Mouse (Mus musculus) gastrocnemius, adult 8-10 months (tissue): ENCODE results near the gene Slc44a3. TPM values are rescaled to one million over a fixed set of nuclear protein-coding genes. Genes with fewer than 3 reads are reported as not detected.
A peak's percentile ranks its signal among the peaks of the same experiment; 100 is the strongest.

ENCODE experiments used
- DNase-seq, 2 experiments: peaks; one replicate each; pipeline ENCODE4 v3.0.0; 2022; ENCODE audit warnings: low spot score in 2 of 2
- total RNA-seq, 4 experiments: library from RNA; stranded (reverse); gene quantifications; 2 replicates each; pipeline ENCODE4 v1.2.4; 2022

The Slc44a3 gene
- under 1 TPM in 1 of 4 experiments, not detected in 3; 0.34 TPM for total RNA-seq

DNA sequence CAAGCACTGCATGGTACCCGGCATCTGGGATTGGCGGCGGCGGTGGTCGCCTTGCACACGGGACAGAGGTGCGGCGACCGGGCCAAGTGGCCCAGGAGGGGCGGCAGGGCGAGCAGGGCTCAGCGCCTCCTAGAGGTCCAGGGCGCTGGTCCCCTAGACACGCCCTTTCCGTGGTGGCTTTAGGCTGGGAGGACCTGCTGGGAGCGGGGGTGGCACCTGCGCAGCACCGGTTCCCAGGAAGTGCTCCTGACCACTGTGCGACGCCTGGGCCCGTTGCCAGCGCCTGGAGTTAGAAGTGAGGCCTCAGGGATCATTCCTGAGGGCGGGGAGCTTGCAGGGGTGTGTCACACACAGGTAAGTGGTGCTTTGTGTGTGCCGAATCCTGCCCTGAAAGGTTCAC, at the start of gene Slc44a3:
Gene Slc44a3, minus strand, starts transcription at position 229 of the 400 bp plus-strand sequence.
- DNase-seq = no peak

DNA sequence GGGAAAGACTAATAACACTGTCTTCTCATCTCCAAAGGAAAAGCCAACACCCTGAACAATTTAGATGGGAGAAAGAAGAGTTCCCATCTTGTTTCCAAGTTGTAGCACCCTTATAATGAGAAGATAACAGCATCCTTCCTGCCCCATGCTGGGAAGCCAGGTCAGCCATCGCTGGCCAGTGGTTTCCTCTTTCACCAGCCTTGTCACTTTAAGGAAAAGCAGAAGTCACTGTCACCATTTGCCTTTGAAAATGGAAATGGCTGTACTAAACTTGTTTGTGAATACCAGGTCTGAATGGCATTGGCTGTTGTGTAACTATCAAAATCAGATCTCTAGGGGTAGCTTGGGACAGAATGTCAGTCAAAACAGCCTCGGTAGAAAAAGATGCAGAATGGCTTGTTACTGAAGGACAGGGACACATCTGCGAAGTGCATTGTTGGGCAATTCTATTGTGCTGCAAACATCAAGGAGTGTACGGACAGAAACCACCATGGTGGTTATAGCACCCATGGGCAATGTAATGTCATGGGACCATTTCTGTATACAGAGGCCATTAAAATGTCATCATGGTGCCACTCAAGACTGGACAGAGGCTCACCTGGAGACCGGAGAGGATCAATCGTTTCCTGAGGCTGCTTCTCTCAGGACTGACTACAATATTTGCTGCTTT, 47.8 kb upstream of the Slc44a3 start:
- DNase-seq = no peak

DNA sequence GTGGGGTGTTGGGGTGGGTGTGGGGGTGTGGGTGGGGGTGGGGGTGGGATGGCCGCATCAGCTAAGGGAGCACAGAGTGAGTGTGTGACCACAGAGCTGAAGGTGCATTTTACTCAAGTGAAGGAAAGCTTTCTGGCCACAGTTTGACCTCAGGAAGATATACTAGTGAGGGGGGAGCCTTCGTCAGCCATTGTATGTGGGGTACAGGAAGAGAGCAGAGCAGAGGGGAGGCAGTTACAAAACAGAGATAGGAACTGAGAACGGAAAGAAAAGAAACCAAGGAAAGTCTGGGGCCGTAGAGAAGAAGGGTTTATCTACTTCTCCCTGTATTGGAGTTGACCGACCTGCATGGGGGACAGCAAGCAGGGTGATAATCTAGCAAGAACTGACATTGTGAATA, 47.2 kb upstream of the Slc44a3 start:
- DNase-seq = no peak

DNA sequence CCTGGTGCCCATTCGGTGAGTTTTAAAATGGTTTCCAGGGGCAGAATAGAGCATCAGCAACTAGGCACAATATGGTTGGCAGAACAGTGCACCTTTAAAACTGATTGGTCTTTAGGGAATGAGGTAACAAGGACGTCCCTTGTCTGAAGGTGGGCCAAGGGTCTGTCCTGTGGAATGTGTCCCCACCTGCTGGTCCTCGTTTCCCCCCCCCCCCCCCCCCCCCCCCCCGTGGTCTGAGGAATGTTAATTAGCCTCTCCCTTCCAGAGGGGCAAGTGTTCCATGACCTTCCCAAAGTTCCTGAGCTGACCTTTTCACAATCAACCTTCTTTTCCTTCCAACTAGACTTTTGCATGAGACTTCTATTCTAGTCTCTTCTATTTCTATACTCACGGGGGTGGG, 46.5 kb upstream of the Slc44a3 start:
- no peak for DNase-seq

DNA sequence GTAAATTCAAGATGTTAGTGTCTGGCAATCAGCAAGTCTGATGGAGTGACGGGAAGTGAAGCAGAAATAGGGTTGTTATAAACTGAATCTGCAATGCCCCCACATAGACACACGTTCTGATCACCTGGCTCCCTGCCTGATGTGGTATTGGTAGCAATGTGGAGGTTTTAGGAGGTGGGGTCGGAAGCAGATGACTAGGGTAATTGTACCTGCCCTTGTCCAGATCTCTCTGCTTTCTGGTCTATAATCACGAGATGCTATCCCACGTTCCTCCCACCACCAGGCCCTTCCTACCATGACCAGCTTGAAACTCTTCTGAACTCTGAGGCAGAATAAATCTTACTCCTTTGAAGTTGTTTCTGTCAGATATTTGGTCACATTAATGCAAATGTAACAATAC, 45.4 kb upstream of the Slc44a3 start:
- no peak for DNase-seq

DNA sequence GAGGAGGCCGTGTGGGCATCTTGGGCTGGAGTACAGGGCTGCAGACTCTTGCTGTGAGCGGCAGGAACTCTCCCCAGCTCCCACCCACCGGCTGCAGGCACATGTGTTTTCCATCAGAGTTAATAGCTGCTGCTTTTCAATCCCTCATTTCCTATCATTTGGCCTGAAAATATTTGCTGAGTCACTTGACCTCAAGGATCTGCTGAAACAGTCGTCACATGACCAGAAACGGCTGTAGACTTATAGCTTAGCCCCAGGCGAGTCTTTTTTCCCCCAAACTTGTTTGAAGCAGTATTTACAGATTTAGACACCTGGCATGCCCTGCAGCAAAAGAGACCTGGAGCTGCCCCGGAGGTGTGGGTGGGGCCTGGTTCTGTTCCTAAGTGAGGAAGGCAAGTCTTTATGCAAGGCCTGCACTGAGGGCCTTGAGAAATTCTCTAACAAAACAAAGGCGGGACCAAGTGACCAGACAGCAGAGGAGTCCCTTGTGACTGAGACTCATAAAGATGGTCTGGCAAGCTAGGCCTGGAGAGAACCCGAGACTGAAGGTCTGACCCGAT, 44.9 kb upstream of the Slc44a3 start:
- DNase-seq = peak; percentile 27 to 46

DNA sequence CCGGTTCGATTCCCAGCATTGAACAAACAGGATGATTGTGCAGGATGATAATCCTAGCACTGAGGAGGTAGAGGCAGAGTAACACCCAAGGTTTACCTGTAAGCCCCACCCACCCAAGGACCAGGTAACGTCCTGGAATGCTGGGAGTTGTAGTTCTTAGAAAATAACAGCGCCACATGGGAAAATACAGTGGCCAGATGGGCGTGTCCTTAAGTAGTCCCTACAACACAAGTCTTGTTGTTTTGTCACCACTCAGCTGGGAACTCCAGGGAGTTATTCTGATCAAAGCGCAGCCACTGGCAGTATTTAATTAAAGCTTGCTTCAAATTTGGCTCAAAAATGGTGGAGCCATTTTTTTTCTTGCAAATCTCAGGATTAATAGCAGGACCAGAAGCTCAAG, 44.2 kb upstream of the Slc44a3 start:
- DNase-seq = no peak

DNA sequence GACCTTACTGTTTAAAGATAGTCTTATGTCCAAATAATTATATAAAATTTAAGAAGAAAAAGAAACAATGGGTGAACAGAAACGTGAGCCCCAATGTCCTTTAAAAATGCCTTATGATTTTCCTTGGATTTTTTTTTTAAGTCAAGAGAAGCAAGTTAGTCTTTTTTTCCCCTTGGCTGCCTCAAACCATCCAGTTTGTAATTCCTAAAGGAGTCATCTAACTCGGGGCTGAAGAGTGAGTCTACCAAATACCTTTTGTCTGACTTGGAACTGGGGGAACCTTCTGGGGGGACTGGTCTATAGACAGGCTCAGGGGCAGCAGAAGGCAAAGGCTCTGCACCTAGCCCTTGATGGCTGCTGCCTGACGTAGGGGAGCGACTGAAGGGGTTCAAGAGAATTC, 42.2 kb upstream of the Slc44a3 start:
- no peak for DNase-seq

DNA sequence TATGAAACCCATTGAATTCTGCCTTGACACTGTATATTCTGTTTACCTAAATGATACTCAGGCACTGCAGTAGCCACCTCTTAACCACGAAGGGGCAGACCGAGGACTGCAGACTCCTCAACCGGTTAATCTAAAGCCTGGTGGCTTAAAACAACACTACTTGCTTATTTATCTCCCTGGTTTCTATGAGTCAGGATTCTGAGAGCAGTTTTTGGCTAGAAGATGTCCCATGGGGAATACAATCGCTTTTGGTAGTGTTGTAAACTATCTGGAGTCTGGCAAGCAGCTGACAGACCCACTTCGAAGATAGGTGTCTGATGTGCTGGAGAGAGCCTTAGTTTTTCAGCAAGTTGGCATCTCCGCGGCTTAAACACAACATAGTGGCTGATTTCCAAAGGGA, 41.7 kb upstream of the Slc44a3 start:
- DNase-seq = no peak

DNA sequence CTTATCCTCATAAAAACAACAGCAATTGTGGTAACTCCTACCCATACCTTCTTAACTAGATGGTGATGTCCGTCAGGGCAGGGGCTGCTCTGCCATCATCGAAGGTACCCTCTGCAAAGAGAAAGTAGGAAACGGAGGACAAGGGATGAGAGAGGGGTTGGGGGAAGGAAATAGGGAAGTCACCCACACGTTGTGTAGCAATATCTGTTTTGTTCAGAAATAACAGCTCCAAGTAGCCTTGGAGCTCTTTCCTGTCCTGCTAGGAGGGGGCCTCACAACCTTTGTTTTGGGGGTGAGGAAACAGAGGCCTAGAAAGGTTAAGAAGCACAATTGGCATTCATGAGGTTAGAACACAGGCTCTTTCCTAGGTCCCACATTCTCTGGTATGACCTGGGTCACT, 39.3 kb upstream of the Slc44a3 start:
- no peak for DNase-seq

DNA sequence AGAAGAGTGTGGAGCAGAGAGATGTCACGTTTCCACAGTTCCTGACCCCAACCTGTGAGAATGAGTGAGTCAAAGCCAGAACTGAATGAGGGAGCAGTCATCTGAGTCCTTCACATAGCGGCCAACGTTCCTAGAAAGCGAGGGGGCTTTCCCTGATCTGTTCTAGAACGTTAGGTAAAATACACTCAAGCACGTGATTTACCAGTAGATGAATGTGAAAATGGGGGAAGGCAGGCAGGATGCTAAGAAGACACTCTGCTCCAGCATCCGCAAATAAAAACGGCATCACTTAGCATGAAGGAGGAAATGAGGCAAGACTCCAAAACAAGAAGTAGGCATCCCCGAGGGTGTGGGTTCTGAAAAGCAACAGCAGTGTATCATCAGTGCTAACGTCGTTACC, 38.4 kb upstream of the Slc44a3 start:
- no peak for DNase-seq

DNA sequence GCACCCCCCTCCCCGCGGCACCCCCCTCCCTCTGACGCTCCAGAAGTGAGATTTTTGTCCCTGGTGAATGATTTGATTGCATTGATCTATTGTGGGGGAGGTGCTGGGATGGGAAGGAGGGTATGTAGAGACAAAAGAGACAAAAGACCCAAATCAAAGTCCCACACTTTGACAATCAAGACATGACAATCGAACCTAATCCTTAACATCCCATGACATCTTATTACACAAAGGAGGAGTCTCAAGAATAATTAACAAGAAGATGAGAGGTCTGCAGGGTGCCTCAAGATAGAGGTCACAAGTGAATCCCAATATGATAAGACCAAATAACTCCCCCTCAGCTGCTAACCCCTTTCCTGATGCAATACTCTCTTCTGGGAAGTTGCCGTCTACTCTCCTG, 37.6 kb upstream of the Slc44a3 start:
- no peak for DNase-seq

DNA sequence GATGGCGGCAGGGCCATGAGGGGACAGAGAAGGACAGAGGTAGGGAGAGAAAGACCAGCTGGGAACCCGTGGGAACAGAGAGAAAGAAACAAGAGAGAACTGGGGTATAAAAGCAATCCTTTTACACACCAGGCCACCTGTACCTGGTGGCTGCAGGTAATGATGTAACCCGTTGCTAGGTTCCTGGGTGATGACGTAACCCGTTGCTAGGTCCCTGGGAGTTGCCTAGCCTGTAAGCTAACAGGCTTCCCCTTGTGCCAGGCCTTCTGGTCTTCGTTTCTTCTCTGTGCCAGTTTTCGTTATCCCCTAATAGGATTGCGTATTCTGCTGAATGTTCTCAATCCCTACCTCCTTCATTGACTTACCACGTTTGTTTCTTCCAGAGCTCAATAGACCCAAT, 36.8 kb upstream of the Slc44a3 start:
- no peak for DNase-seq

DNA sequence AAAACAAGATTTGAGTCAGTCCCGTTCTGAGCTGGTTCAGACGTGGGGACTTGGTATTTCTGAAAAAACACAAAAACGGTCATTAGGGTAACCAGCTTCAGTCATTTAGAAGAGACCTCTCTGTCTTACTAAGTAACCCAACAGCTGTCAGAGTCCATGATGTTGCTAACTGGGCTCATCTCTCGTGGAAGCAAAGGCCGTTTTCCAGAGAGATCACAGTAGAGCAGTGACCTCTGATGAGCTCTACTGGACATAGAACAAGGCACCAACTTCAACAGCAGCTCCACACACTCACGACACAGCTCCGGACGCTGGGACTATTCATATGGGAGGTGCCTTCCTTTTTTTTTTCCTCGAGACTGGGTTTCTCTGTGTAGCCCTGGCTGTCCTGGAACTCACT, 35.7 kb upstream of the Slc44a3 start:
- no peak for DNase-seq

DNA sequence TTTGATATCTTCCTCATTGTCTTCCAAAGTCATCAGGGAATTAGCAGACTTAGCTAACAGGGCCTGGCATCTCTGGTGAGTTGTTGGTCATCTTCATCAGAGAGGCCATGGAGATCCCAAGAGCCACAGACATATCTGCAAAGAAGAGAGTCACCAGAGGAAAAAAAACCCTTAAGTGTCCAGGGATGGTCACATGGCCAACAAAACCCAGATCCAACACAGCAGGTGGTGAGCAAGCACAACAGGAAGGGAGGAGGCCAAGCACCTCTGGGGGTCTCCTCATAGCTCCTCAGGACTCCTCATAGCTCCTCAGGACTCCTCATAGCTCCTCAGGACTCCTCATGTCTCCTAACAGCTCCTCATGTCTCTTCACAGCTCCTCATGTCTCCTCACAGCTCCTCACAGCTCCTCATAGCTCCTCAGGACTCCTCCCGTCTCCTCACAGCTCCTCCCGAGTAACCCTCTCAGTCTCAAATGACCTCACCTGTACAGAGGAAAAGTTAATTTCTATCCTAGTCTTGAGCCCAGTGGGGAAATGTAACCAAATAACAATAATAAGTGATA, 35.2 kb upstream of the Slc44a3 start:
- DNase-seq = no peak

DNA sequence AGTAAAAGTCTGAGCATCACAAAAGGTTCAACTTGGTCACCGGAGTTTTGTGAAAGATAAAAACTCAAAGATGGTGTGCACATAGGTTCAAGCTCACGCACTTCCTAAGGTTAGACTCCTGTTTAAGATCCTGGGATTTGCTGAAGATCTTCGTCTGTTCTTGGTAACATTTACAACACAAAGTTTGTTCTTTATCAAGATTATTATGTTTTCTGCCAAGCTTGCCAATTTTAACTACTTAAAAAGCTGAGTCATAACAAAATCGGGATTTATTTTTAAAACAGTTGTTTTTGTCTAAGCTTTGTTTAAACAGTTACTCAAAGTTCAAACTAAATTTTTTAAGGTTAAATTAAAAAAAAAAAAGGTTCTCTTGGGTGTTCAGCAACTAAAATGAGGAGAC, 34.7 kb upstream of the Slc44a3 start:
- DNase-seq = no peak

DNA sequence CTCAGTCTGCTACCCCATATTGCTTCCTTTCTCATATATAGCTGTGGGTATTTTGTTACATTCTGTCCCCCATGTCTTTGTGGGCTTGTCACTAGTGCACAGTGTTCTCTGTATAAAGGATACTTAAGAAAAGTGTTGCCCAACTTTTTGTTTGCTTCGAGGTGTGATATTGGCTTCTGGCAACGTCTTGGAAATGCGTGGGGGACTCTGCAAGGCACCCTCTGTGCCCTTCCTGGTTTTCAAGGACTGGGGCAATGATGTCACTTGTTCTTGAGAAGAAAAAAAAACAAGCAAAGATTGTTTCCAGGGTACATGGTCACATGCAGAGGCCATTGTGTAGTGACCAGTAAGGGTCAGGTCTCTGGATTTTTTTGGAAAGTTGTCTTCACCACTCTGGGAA, 29.6 kb upstream of the Slc44a3 start:
- no peak for DNase-seq

DNA sequence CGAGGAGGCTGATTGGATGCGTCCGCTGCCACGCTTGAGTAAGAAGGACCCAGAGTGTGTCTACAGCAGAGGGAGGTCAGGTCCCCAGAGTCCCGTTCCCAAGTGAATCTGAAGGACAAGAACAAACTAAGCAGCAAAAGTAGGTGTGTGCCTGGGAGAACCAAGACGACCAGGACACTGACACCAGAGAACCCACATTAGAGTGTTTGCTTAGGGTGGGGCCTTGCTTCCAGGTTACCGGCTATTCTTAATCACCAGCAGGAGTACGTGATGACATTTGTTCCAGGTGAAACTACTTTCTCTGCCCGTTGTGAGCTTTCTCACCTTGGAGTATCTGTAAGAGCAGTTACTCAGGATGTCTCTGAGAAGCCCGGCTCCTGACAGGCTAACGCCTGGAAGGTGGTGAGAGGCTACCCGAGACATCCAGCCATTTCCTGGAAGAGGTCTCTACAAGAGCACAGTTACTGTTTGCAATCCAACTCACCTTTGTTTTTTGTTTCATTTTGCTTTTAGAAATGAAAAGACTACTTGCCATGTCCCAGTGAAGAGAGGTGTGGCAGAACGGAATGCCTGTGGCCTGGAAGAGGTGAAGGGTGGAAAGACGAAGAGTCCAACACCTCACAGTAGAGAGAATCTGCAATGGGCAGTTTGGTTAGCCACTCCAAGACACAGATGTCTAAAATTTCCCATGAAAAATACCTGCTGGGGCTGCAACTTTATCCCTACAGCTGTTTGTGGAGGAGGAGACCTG, 28.1 kb upstream of the Slc44a3 start:
- DNase-seq = no peak

DNA sequence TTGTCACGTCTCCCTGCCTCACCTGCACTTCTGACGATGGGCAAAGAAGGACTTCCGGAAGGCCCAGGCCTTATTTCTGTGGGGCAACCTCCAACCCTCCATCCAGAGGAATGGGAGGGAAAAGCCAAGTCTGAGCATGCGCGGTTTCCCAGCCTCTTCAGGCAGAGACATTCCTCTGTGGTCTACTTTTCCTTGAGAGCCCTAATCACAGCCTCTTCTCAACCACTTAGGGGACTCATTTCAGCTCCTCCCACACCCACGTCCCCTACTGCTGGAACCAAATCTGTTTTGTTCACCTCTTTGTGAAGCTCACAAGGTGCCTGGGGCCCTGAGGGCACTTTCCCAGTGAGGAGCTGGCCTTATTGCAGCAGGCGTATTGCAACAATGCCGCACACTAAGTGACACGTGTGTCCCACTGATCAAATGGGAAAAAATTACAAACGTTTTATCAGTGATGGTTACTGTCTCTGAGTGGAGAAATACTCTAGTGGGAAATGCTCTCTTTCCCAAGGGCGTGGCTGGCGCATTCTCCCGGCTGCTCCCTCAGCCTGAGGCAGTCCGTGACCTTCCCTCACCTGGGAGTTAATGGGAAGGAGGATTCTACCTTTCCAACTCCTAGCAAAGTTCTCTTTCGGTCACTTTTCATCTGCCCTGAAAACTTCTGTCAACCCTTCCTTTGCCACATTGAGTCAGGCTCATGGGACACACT, 27.4 kb upstream of the Slc44a3 start:
- DNase-seq = no peak

DNA sequence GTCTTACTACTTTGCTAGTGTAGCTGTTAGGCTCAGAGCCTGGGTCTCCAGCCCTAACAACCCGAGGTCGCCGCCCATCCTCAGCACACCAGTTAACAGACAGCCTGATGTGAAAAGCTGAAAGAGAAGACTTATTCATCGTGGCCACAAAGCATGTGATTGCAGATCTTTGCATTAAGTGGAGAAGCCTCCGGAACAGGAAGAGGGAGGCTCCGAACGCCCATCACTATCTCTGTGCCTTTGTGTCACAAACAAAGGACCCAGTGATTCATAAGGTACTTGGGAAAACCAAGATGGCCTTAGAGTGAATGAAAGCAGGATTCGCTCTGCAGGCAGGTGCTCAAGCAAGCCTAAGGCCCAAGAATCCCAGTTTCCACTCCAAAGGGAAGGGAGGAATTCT, 26.7 kb upstream of the Slc44a3 start:
- DNase-seq = no peak

DNA sequence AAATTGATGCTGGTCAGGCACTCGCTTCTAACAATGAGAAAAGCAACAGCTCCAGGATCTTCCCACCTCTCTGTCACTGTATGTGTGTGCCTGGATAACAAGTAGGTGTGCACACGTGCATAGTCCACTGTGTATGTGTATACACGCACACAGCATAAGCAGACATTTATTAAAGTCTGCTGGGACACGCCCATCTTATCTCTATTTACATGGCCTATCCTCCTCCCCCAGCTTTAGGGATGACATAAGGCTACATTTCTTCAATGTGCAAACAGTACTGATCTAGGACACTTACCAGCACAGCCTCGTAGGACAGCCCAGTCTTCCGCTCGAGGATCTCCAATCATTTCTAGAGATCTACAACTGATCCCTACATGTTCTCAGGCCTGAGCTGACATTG, 24.1 kb upstream of the Slc44a3 start:
- no peak for DNase-seq

DNA sequence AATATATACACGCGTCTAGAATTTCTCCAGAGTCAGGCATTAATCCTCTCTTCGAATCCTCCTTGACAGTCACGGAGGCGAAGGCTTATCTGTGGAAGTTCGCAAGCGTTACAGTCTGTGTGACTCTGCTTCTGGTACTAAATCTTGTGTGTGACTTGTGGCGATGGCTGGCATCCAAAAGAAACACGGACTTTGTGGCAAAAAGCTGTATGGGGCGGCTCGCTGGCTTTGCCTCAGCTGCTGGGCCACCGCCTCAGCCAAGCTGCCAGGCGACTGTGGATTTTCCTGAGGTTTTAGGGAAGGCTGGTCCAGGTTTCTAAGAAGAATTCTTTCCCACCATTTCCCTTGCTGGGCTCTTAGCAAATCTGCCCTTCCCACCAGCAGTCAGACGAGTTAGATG, 21.1 kb upstream of the Slc44a3 start:
- no peak for DNase-seq
